Mouse (Mus musculus): ENCODE measurements around the gene S100a4. TPM values are rescaled to one million over a fixed set of nuclear protein-coding genes. Genes with fewer than 3 reads are reported as not detected.

S100a4 gene
- polyA plus RNA-seq, 1 experiment: not detected

- H3K9me3 ChIP-seq (ENCODE audit: control insufficient read depth, low read length): no peaks in the 10 kb centered on the region
- TF ChIP-seq TAL1 (IDR thresholded peaks at IDR 0.05; ENCODE audit: low read length) (no peak), GATA1 (IDR thresholded peaks at IDR 0.05; ENCODE audit: low read length) (no peak)
- no peak overlapping the region for H3K4me3 ChIP-seq (replicated peaks)
- H3K4me1 ChIP-seq (ENCODE audit: control insufficient read depth): no peaks in the 10 kb centered on the region
- no peaks in the 10 kb centered on the region for H3K36me3 ChIP-seq (ENCODE audit: control insufficient read depth)
- no peaks in the 10 kb centered on the region for H3K27me3 ChIP-seq (ENCODE audit: control insufficient read depth)
These were observed 21.0 kb upstream of the S100a4 start for GRCm38 (mm10) chr3:90582556-90582955.

GRCm38 (mm10) chr3:90583893-90584292 lies 19.7 kb upstream of the S100a4 start:
- Histone ChIP-seq H3K9me3 (ENCODE audit: control insufficient read depth, low read length) (no peaks in the 10 kb centered on the region), H3K4me3 (replicated peaks) (no peak overlapping the region), H3K4me1 (ENCODE audit: control insufficient read depth) (no peaks in the 10 kb centered on the region), H3K27me3 (ENCODE audit: control insufficient read depth) (no peaks in the 10 kb centered on the region), H3K36me3 (ENCODE audit: control insufficient read depth) (no peaks in the 10 kb centered on the region)
- no peak for TF ChIP-seq GATA1 (IDR thresholded peaks at IDR 0.05; ENCODE audit: low read length)
- TF ChIP-seq TAL1 (IDR thresholded peaks at IDR 0.05; ENCODE audit: low read length): no peak

- TF ChIP-seq TAL1 (IDR thresholded peaks at IDR 0.05; ENCODE audit: low read length): no peak
- TF ChIP-seq GATA1 (IDR thresholded peaks at IDR 0.05; ENCODE audit: low read length): no peak
- Histone ChIP-seq H3K36me3 (ENCODE audit: control insufficient read depth) (no peaks in the 10 kb centered on the region), H3K4me1 (ENCODE audit: control insufficient read depth) (no peaks in the 10 kb centered on the region), H3K9me3 (ENCODE audit: control insufficient read depth, low read length) (no peaks in the 10 kb centered on the region), H3K4me3 (replicated peaks) (no peak overlapping the region), H3K27me3 (ENCODE audit: control insufficient read depth) (no peaks in the 10 kb centered on the region)
These were observed 18.0 kb upstream of the S100a4 start for GRCm38 (mm10) chr3:90585595-90585994.

GRCm38 (mm10) chr3:90586016-90586643 lies 17.4 kb upstream of the S100a4 start:
- no peaks in the 10 kb centered on the region for H3K9me3 ChIP-seq (ENCODE audit: control insufficient read depth, low read length)
- H3K4me3 ChIP-seq (replicated peaks): no peak overlapping the region
- no peaks in the 10 kb centered on the region for H3K27me3 ChIP-seq (ENCODE audit: control insufficient read depth)
- H3K36me3 ChIP-seq (ENCODE audit: control insufficient read depth): no peaks in the 10 kb centered on the region
- no peaks in the 10 kb centered on the region for H3K4me1 ChIP-seq (ENCODE audit: control insufficient read depth)
- no peak for TF ChIP-seq TAL1 (IDR thresholded peaks at IDR 0.05; ENCODE audit: low read length)
- TF ChIP-seq GATA1 (IDR thresholded peaks at IDR 0.05; ENCODE audit: low read length): no peak

GRCm38 (mm10) chr3:90586906-90587305 lies 16.7 kb upstream of the S100a4 start:
- no peaks in the 10 kb centered on the region for H3K9me3 ChIP-seq (ENCODE audit: control insufficient read depth, low read length)
- no peaks in the 10 kb centered on the region for H3K27me3 ChIP-seq (ENCODE audit: control insufficient read depth)
- H3K36me3 ChIP-seq (ENCODE audit: control insufficient read depth): no peaks in the 10 kb centered on the region
- no peak overlapping the region for H3K4me3 ChIP-seq (replicated peaks)
- TF ChIP-seq GATA1 (IDR thresholded peaks at IDR 0.05; ENCODE audit: low read length): no peak
- no peak for TF ChIP-seq TAL1 (IDR thresholded peaks at IDR 0.05; ENCODE audit: low read length)
- no peaks in the 10 kb centered on the region for H3K4me1 ChIP-seq (ENCODE audit: control insufficient read depth)

- TF ChIP-seq TAL1 (IDR thresholded peaks at IDR 0.05; ENCODE audit: low read length) (no peak), GATA1 (IDR thresholded peaks at IDR 0.05; ENCODE audit: low read length) (no peak)
- Histone ChIP-seq H3K4me3 (replicated peaks) (no peak overlapping the region), H3K4me1 (ENCODE audit: control insufficient read depth) (no peaks in the 10 kb centered on the region), H3K27me3 (ENCODE audit: control insufficient read depth) (no peaks in the 10 kb centered on the region), H3K36me3 (ENCODE audit: control insufficient read depth) (no peaks in the 10 kb centered on the region), H3K9me3 (ENCODE audit: control insufficient read depth, low read length) (no peaks in the 10 kb centered on the region)
These were observed 16.0 kb upstream of the S100a4 start for GRCm38 (mm10) chr3:90587361-90588101.

GRCm38 (mm10) chr3:90589390-90589789 lies 14.2 kb upstream of the S100a4 start:
- Histone ChIP-seq H3K27me3 (ENCODE audit: control insufficient read depth) (no peaks in the 10 kb centered on the region), H3K36me3 (ENCODE audit: control insufficient read depth) (no peaks in the 10 kb centered on the region), H3K4me3 (replicated peaks) (no peak overlapping the region), H3K9me3 (ENCODE audit: control insufficient read depth, low read length) (no peaks in the 10 kb centered on the region), H3K4me1 (ENCODE audit: control insufficient read depth) (no peaks in the 10 kb centered on the region)
- TF ChIP-seq GATA1 (IDR thresholded peaks at IDR 0.05; ENCODE audit: low read length): no peak
- no peak for TF ChIP-seq TAL1 (IDR thresholded peaks at IDR 0.05; ENCODE audit: low read length)

- Histone ChIP-seq H3K4me1 (ENCODE audit: control insufficient read depth) (no peaks in the 10 kb centered on the region), H3K36me3 (ENCODE audit: control insufficient read depth) (no peaks in the 10 kb centered on the region), H3K4me3 (replicated peaks) (no peak within 1 kb of the TSS), H3K9me3 (ENCODE audit: control insufficient read depth, low read length) (no peaks in the 10 kb centered on the region), H3K27me3 (ENCODE audit: control insufficient read depth) (no peaks in the 10 kb centered on the region)
- TF ChIP-seq TAL1 (IDR thresholded peaks at IDR 0.05; ENCODE audit: low read length) (no peak), GATA1 (IDR thresholded peaks at IDR 0.05; ENCODE audit: low read length) (no peak)
These were observed 13.6 kb upstream of the S100a4 start, which contains the start of gene S100a2 for GRCm38 (mm10) chr3:90589947-90590346. S100a2 (plus strand) TSS chr3:90590247.

- TF ChIP-seq TAL1 (IDR thresholded peaks at IDR 0.05; ENCODE audit: low read length) (no peak), GATA1 (IDR thresholded peaks at IDR 0.05; ENCODE audit: low read length) (no peak)
- Histone ChIP-seq H3K4me3 (replicated peaks) (no peak overlapping the region), H3K9me3 (ENCODE audit: control insufficient read depth, low read length) (no peaks in the 10 kb centered on the region), H3K4me1 (ENCODE audit: control insufficient read depth) (no peaks in the 10 kb centered on the region), H3K27me3 (ENCODE audit: control insufficient read depth) (no peaks in the 10 kb centered on the region), H3K36me3 (ENCODE audit: control insufficient read depth) (no peaks in the 10 kb centered on the region)
These were observed 9.1 kb upstream of the S100a4 start for GRCm38 (mm10) chr3:90594466-90594865.
